8 mouse cellular contexts compared by ENCODE assay signal in genomic region chr11:46215354-46215753, GRCm38 (mm10). TPM values are rescaled to one million over a fixed set of nuclear protein-coding genes. Genes with fewer than 3 reads are reported as not detected.
DNase-seq lines count a peak whose midpoint lies in the region; ATAC-seq and TF ChIP-seq lines count a peak whose summit lies in the region.

No protein-coding gene starts in this region.

- no peak overlapping the region for H3K4me3 ChIP-seq in intestine, embryonic 16.5 days (ENCODE audit: low read length)
- H3K4me3 ChIP-seq in limb, embryonic 14.5 days (replicated peaks; ENCODE audit: low read length) = no peak overlapping the region
- H3K4me3 ChIP-seq in midbrain, embryonic 16.5 days (ENCODE audit: low read depth, low read length) = no peak overlapping the region

- peak overlapping the region; percentile 66 for H3K9ac ChIP-seq in intestine, embryonic 16.5 days (ENCODE audit: low read depth, low read length)
- H3K9ac ChIP-seq in limb, embryonic 14.5 days (ENCODE audit: low read depth, low read length, severe bottlenecking) = no peak overlapping the region
- H3K9ac ChIP-seq in midbrain, embryonic 16.5 days (ENCODE audit: low read depth, low read length) = no peak overlapping the region

- no peaks in the 10 kb centered on the region for H3K36me3 ChIP-seq in intestine, embryonic 16.5 days (ENCODE audit: control insufficient read depth, insufficient read depth, low read length)
- 0 out of 2 replicates have a peak, but pooled peaks cover 3% of the 10 kb centered on the region for H3K36me3 ChIP-seq in limb, embryonic 14.5 days (ENCODE audit: control insufficient read depth, insufficient read depth, low read length)
- peaks cover 2% of the 10 kb centered on the region; the same call in 1 of the 2 replicates for H3K36me3 ChIP-seq in midbrain, embryonic 16.5 days (ENCODE audit: control insufficient read depth, insufficient read depth, low read length)

- no peak overlapping the region for H3K4me2 ChIP-seq in intestine, embryonic 16.5 days (ENCODE audit: low read depth, low read length)
- H3K4me2 ChIP-seq in limb, embryonic 14.5 days (replicated peaks; ENCODE audit: low read depth, low read length, severe bottlenecking) = no peak overlapping the region; the same call in 1 of the 2 replicates
- H3K4me2 ChIP-seq in midbrain, embryonic 16.5 days (ENCODE audit: low read length) = no peak overlapping the region

- peak; percentile 85 for ATAC-seq in common myeloid progenitor, adult 5-6 weeks (replicated peaks; ENCODE audit: low read depth, poor library complexity, severe bottlenecking)
- ATAC-seq in intestine, embryonic 16.5 days = peak; percentile 62
- peak; percentile 75 for ATAC-seq in limb, embryonic 14.5 days (ENCODE audit: low FRiP score, low read depth)
- peak; percentile 40 for ATAC-seq in midbrain, embryonic 16.5 days

- H3K9me3 ChIP-seq in intestine, embryonic 16.5 days (ENCODE audit: control insufficient read depth, low read length) = no peaks in the 10 kb centered on the region
- H3K9me3 ChIP-seq in limb, embryonic 14.5 days (ENCODE audit: control insufficient read depth, low read length) = no peaks in the 10 kb centered on the region
- no peaks in the 10 kb centered on the region for H3K9me3 ChIP-seq in midbrain, embryonic 16.5 days (replicated peaks; ENCODE audit: control insufficient read depth, low read length, poor library complexity, severe bottlenecking)

- no peaks in the 10 kb centered on the region for H3K27me3 ChIP-seq in intestine, embryonic 16.5 days (replicated peaks; ENCODE audit: control insufficient read depth, insufficient read depth, low read length)
- H3K27me3 ChIP-seq in limb, embryonic 14.5 days (ENCODE audit: control insufficient read depth, insufficient read depth, low read length) = no peaks in the 10 kb centered on the region
- H3K27me3 ChIP-seq in midbrain, embryonic 16.5 days (ENCODE audit: control insufficient read depth, insufficient read depth, low read depth, low read length) = no peaks in the 10 kb centered on the region

- TF ChIP-seq POLR2A in limb, embryonic 14.5 days (IDR thresholded peaks at IDR 0.05; ENCODE audit: borderline replicate concordance, extremely low read depth, insufficient read depth, insufficient read length) = no peak

- 10% methylated on average over 3 of the region's 3 CpGs for whole genome bisulfite sequencing in intestine, embryonic 16.5 days
- 18% methylated on average over 3 of the region's 3 CpGs for whole genome bisulfite sequencing in limb, embryonic 14.5 days
- 16% methylated on average over 3 of the region's 3 CpGs for WGBS in midbrain, embryonic 16.5 days

- peak overlapping the region; percentile 99 for H3K27ac ChIP-seq in intestine, embryonic 16.5 days (ENCODE audit: low read length)
- peak overlapping the region; percentile 94; the same call in 1 of the 2 replicates for H3K27ac ChIP-seq in limb, embryonic 14.5 days (replicated peaks; ENCODE audit: low read depth, low read length)
- H3K27ac ChIP-seq in midbrain, embryonic 16.5 days (ENCODE audit: low read length) = peak overlapping the region; percentile 75

- DNase-seq in CD4-positive helper T cell, adult 2 months (ENCODE audit: low read depth, low spot score) = peak; percentile 72
- peak; percentile 92 for DNase-seq in ZHBTc4 (ENCODE audit: low read depth, low spot score)
- peak; percentile 93 for DNase-seq in heart, adult 11 months
- peak; percentile 88 for DNase-seq in limb, embryonic 14.5 days (ENCODE audit: low spot score)
- peak; percentile 87 for DNase-seq in telencephalon, adult 2 months (ENCODE audit: low read depth, low spot score)

- peaks cover 41% of the 10 kb centered on the region for H3K4me1 ChIP-seq in intestine, embryonic 16.5 days (ENCODE audit: control insufficient read depth, insufficient read depth, low read length)
- peaks cover 21% of the 10 kb centered on the region for H3K4me1 ChIP-seq in limb, embryonic 14.5 days (ENCODE audit: control insufficient read depth, insufficient read depth, low read length)
- peaks cover 37% of the 10 kb centered on the region for H3K4me1 ChIP-seq in midbrain, embryonic 16.5 days (ENCODE audit: control insufficient read depth, insufficient read depth, low read length)

RNA-seq across cellular contexts. Expression of gene Fndc9, which starts 20.0 kb away (rescaled TPM):
- 0.23 TPM in 1 of 2 replicates, not detected in the other for total RNA-seq in common myeloid progenitor, adult 5-6 weeks (2017)
- 0.09 and 0.15 TPM in 2 replicates for polyA plus RNA-seq in intestine, embryonic 16.5 days (2015; fragmentation: Nextera tagmentation; extraction: Ambion mirVana)
- 0.06 TPM in 1 of 2 replicates, not detected in the other for polyA plus RNA-seq in limb, embryonic 14.5 days (2012; rRNA removed)
- polyA plus RNA-seq in limb, embryonic 14.5 days (2014; fragmentation: Nextera tagmentation; extraction: Ambion mirVana) = 0.08 TPM in 1 of 2 replicates, not detected in the other
- 9.9 and 12.5 TPM in 2 replicates for polyA plus RNA-seq in midbrain, embryonic 16.5 days (2015; fragmentation: Nextera tagmentation; extraction: Ambion mirVana)

RNA-seq across cellular contexts. Expression of gene Nipal4, which starts 49.0 kb away (rescaled TPM):
- not detected in 2 replicates for total RNA-seq in common myeloid progenitor, adult 5-6 weeks (2017)
- polyA plus RNA-seq in intestine, embryonic 16.5 days (2015; fragmentation: Nextera tagmentation; extraction: Ambion mirVana) = 3.7 TPM in 2 replicates
- 2.6 and 3.2 TPM in 2 replicates for polyA plus RNA-seq in limb, embryonic 14.5 days (2012; rRNA removed)
- 4.3 and 4.5 TPM in 2 replicates for polyA plus RNA-seq in limb, embryonic 14.5 days (2014; fragmentation: Nextera tagmentation; extraction: Ambion mirVana)
- 0.15 and 0.52 TPM in 2 replicates for polyA plus RNA-seq in midbrain, embryonic 16.5 days (2015; fragmentation: Nextera tagmentation; extraction: Ambion mirVana)
